Mouse (Mus musculus) hindbrain, embryonic 12.5 days (tissue): ENCODE data around the gene Spag17. TPM values are rescaled to one million over a fixed set of nuclear protein-coding genes. Genes with fewer than 3 reads are reported as not detected.

Experiments used
- ATAC-seq: fragments of 200-750 bp; cut with Nextera tagmentation; 2 replicates; pipeline ENCODE4 v1.8.0; 2017; ENCODE audit warnings: moderate TSS enrichment; ENCODE audit not compliant: low FRiP score
- H3K27ac ChIP-seq: fragments of 300-500 bp; sonication (generic); 2 replicates; pipeline ENCODE4 v1.5.1; 2016; ENCODE audit warnings: mild to moderate bottlenecking
- H3K27me3 ChIP-seq: fragments of 300-500 bp; sonication (generic); 2 replicates; pipeline ENCODE4 v1.6.1; 2016; ENCODE audit warnings: mild to moderate bottlenecking
- H3K36me3 ChIP-seq: fragments of 300-500 bp; sonication (generic); 2 replicates; pipeline ENCODE4 v1.6.1; 2016; ENCODE audit warnings: mild to moderate bottlenecking
- H3K4me1 ChIP-seq: fragments of 300-500 bp; sonication (generic); 2 replicates; pipeline ENCODE4 v1.6.1; 2016
- H3K4me2 ChIP-seq: fragments of 300-500 bp; sonication (generic); replicated peaks from 2 replicates; pipeline ENCODE4 v1.6.1; 2016; ENCODE audit warnings: mild to moderate bottlenecking
- H3K4me3 ChIP-seq: fragments of 300-500 bp; sonication (generic); 2 replicates; pipeline ENCODE4 v1.5.1; 2016; ENCODE audit warnings: mild to moderate bottlenecking
- H3K9ac ChIP-seq: fragments of 300-500 bp; sonication (generic); 2 replicates; pipeline ENCODE4 v1.6.1; 2016; ENCODE audit warnings: mild to moderate bottlenecking, moderate library complexity
- H3K9me3 ChIP-seq: fragments of 300-500 bp; sonication (generic); replicated peaks from 2 replicates; pipeline ENCODE4 v1.6.1; 2016; ENCODE audit warnings: mild to moderate bottlenecking
- WGBS: fragments of 180-500 bp; shearing (Covaris S2); methylation state at CpG from one replicate; pipeline ENCODE4 v1.1.7; 2016; 5-methylcytosine and 5-hydroxymethylcytosine counted together
- polyA plus RNA-seq: library from polyadenylated mRNA; unstranded; fragments of >200 nt; fragmentation: Nextera tagmentation; extraction: Ambion mirVana; gene quantifications from 2 replicates; pipeline ENCODE4 v1.2.1, GENCODE M21; 2016

The Spag17 gene
- polyA plus RNA-seq, 1 experiment from 2014 or later: 0.58 TPM

DNA sequence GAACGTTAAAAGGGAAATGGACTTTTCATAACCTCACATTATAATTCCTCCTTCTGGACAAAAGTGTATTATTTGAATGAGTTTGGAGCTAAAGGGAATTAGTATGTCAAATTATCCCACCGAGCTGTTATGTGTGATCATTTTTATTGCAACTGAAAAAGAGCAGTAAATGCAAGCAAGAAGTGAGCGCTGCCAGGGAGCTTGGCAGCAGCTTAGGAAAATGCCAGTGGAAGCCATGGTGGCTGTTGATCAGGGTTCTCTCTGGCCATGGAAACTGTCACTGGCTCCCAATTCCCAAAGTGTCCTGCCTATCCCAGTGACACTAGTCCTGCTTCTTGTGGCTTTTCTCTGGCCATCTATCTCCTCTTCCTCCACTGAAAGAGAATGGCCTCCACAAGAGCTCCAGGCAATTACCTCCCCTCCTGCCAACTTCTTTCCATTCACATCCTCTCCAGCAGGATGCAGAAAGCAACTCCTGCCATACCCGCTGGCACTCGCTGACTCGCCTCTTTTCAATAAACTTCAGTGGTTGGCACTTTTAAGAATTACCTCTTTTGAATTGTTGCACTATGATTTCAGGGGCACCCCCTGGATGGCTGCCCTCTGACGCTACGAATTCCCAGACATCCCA lies 28.7 kb downstream of the Spag17 start:
- H3K4me3 ChIP-seq: no peak overlapping the region

DNA sequence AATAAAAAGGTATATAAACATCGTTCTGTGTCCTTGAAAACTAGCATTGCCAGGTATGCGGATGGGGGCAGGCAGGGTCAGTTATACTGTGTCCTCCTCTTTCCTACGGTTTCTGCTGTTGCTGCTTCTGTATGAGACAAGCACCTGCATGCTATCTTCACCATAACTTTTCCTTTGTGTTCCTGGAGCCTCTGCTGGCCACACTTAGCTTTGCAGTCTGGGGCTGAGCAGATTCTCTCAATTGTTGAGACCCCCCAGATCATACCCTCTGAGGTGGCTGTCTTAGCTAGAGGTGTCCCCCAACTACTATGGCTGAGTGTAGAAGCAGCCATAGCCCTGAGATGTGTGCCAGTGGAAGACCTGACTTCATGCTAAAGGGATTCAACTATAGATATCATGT lies 37.7 kb downstream of the Spag17 start:
- Histone ChIP-seq H3K27ac (no peak overlapping the region), H3K36me3 (no peaks in the 10 kb centered on the region), H3K27me3 (no peaks in the 10 kb centered on the region), H3K9ac (no peak overlapping the region), H3K4me3 (no peak overlapping the region), H3K9me3 (no peaks in the 10 kb centered on the region), H3K4me2 (no peak overlapping the region), H3K4me1 (no peaks in the 10 kb centered on the region)
- no peak for ATAC-seq
- 79% methylated on average over 3 of the region's 3 CpGs for WGBS

More for the DNA sequence above, 28.7 kb downstream of the Spag17 start:
- H3K27ac ChIP-seq: no peak overlapping the region
- no peaks in the 10 kb centered on the region for H3K9me3 ChIP-seq
- H3K9ac ChIP-seq: no peak overlapping the region
- H3K4me1 ChIP-seq: no peaks in the 10 kb centered on the region
- no peaks in the 10 kb centered on the region for H3K27me3 ChIP-seq
- H3K4me2 ChIP-seq: no peak overlapping the region
- ATAC-seq: no peak
- no peaks in the 10 kb centered on the region for H3K36me3 ChIP-seq
- WGBS: 86% methylated on average over 8 of the region's 8 CpGs

DNA sequence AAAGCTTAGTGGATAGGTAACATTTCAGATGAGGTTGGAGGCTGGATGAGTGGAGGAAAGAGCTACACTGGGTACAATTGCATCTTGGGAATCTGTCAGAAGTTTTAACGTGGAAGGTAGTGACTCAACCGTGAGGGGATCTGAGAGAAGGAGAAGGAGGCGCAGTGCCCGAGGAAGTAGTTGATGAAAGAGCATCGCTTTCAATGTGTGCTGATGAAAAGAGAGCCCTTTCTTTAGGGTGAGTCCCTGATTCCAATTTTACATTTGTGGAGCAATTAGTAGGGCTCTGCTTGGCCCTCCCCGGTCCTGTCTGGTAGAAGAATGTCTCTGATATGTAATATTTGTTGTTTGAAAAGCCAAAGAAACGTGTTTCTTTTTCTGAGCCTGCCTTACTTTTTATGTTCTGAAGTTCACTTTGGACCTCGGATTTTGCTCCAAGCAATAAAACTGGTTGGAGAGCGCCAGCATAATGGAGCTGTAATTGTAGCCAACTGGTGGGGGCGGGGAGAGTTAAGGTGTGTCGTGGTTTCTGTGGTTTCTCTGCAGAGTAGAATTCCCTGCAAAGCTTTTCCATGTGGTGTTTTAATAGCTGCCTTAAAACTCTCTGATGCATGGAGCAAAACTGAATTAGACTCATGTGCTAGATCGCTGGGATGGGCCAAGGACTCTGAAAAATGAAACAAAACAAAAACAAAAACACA lies 45.9 kb downstream of the Spag17 start:
- 83% methylated on average over 12 of the region's 12 CpGs for WGBS
- Histone ChIP-seq H3K4me2 (no peak overlapping the region), H3K9ac (no peak overlapping the region), H3K9me3 (no peaks in the 10 kb centered on the region), H3K27me3 (no peaks in the 10 kb centered on the region), H3K4me3 (no peak overlapping the region), H3K27ac (no peak overlapping the region), H3K36me3 (no peaks in the 10 kb centered on the region), H3K4me1 (no peaks in the 10 kb centered on the region)
- no peak for ATAC-seq

DNA sequence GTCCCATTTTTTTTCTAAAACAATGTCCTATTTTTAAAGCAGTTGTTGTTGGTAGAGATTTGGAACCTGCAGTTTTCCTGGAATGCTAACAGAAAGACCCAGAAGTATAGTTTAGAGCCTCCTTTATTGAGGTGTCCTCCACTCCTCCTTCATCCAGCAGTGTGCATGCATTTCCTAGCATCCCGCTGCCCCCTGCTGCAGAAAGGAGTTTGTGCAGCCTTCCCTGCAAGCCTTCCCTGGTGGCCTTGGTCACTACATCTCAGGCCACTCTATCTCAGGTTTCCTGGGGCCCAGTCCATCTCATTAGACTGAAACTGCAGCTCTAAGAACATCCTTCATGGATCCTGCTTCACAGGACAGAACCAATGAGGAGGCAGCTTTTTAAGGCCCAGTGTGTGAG lies 51.0 kb downstream of the Spag17 start:
- no peak overlapping the region for H3K4me3 ChIP-seq
- H3K27ac ChIP-seq: no peak overlapping the region
- no peaks in the 10 kb centered on the region for H3K4me1 ChIP-seq
- 37% methylated on average over 1 of the region's 1 CpGs for WGBS
- no peaks in the 10 kb centered on the region for H3K27me3 ChIP-seq
- H3K9ac ChIP-seq: no peak overlapping the region
- H3K4me2 ChIP-seq: no peak overlapping the region
- H3K9me3 ChIP-seq: no peaks in the 10 kb centered on the region
- ATAC-seq: no peak
- H3K36me3 ChIP-seq: no peaks in the 10 kb centered on the region

DNA sequence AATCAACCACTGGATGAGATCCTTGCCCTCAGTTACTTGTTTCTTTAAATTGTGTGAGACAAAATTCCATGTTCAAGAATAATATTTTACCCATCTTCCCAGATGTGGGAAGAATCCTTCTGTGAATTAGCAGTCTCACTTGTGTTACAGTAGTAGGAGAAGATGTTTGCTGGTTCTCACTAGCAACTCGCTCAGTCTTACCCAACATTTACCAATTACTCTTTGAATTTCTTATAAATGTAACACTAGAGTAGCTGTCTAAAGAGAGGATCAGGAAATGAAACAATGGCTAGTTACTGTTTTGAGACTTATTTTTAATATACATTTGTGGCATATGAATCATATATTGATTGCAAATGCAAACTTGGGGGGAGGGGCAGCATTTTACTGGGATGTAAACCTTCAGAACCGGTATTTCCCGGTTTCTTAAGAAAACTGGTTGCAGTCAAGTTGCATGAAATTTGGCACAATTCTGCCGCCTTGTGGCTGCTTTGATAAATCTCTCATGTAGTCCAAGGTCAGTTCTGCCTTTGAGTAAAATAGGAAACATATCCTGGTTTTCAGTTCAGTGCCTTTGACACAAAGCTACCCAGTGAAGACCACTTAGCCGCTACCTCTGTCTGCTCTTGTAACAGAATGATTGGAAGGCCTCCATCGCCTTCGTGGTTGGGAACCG lies 53.5 kb downstream of the Spag17 start:
- no peaks in the 10 kb centered on the region for H3K36me3 ChIP-seq
- no peaks in the 10 kb centered on the region for H3K27me3 ChIP-seq
- H3K4me1 ChIP-seq: no peaks in the 10 kb centered on the region
- H3K4me2 ChIP-seq: no peak overlapping the region
- H3K27ac ChIP-seq: no peak overlapping the region
- WGBS: 34% methylated on average over 8 of the region's 8 CpGs
- H3K9me3 ChIP-seq: no peaks in the 10 kb centered on the region
- no peak overlapping the region for H3K4me3 ChIP-seq
- no peak; the same call in 1 of the 2 replicates for ATAC-seq
- no peak overlapping the region for H3K9ac ChIP-seq

DNA sequence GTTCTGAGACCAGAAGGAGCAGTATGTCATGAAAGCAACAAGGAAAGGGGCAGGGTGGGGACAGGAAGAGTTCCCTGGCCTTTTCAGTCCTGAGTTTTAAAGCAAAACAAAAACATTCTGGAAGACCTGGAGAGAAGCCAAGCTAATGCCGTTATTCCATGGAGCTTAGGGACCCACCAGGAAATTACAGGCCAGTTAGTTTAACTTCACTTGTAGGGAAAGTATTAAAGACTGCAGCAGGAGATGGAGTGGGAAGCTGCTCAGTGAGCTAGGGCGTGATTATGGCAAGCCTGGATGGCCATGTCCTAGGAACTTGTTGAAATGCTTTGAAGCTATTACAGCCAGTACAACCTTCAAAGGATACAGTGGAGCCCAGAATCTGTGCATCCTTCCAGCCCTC lies 60.0 kb downstream of the Spag17 start:
- H3K4me2 ChIP-seq: no peak overlapping the region
- ATAC-seq: no peak
- no peak overlapping the region for H3K9ac ChIP-seq
- no peaks in the 10 kb centered on the region for H3K27me3 ChIP-seq
- H3K4me1 ChIP-seq: no peaks in the 10 kb centered on the region
- WGBS: 70% methylated on average over 2 of the region's 2 CpGs
- no peaks in the 10 kb centered on the region for H3K9me3 ChIP-seq
- no peaks in the 10 kb centered on the region for H3K36me3 ChIP-seq
- no peak overlapping the region for H3K27ac ChIP-seq
- H3K4me3 ChIP-seq: no peak overlapping the region

DNA sequence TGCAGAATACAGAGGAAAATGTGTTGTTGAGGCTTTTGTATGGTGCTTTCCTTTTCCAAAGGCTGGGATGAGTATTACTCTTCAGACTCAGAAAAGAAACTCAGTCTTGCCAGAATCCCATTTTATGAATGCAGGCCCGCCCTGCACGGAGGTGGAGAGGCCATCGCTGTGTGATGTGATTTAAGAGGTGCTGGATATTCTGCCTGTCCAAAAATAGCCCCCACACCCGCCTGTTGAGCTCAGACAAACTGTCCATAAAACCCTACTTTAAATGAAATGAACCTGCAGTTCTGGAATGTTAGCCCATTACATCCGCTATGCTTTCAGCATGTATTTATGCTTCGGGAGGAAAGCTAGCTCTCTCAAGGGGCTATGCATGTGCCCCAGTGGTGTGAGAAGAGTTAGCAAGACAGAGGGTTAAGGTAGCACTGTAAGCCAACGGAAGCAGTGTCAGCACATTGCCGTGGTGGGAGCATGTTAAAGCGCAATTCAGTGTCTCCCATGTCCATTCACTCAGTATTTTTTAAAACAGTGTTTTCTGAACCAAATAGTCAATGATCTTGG lies 68.9 kb downstream of the Spag17 start:
- no peak for ATAC-seq
- H3K9me3 ChIP-seq: no peaks in the 10 kb centered on the region

DNA sequence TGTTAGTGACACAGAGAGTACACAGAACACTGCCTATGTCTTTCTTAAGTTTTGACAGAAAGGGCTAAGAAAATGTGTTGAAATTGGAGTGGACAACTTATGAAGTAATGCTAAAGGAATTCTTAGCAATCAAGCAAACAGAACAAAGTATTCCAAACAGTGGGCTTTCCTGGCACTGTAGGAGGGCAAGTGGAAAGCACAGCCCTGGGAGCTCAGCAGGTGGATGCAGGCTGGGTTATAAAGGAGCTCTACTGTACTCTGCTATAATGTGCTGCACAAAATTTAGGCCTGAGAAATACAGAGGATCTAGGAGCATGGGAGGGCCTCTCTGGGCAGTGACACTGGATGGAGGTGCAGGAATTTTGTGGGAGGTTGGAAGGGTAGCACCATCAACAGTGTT lies 71.3 kb downstream of the Spag17 start:
- H3K4me2 ChIP-seq: no peak overlapping the region
- H3K4me1 ChIP-seq: no peaks in the 10 kb centered on the region
- no peak overlapping the region for H3K27ac ChIP-seq
- H3K4me3 ChIP-seq: no peak overlapping the region
- ATAC-seq: no peak
- H3K27me3 ChIP-seq: no peaks in the 10 kb centered on the region
- no peaks in the 10 kb centered on the region for H3K36me3 ChIP-seq
- H3K9me3 ChIP-seq: no peaks in the 10 kb centered on the region
- H3K9ac ChIP-seq: no peak overlapping the region

More for the DNA sequence above, 68.9 kb downstream of the Spag17 start:
- H3K4me1 ChIP-seq: no peaks in the 10 kb centered on the region
- no peak overlapping the region for H3K27ac ChIP-seq
- no peak overlapping the region for H3K9ac ChIP-seq
- no peak overlapping the region for H3K4me2 ChIP-seq
- no peaks in the 10 kb centered on the region for H3K27me3 ChIP-seq
- WGBS: 85% methylated on average over 9 of the region's 9 CpGs
- no peaks in the 10 kb centered on the region for H3K36me3 ChIP-seq
- no peak overlapping the region for H3K4me3 ChIP-seq

DNA sequence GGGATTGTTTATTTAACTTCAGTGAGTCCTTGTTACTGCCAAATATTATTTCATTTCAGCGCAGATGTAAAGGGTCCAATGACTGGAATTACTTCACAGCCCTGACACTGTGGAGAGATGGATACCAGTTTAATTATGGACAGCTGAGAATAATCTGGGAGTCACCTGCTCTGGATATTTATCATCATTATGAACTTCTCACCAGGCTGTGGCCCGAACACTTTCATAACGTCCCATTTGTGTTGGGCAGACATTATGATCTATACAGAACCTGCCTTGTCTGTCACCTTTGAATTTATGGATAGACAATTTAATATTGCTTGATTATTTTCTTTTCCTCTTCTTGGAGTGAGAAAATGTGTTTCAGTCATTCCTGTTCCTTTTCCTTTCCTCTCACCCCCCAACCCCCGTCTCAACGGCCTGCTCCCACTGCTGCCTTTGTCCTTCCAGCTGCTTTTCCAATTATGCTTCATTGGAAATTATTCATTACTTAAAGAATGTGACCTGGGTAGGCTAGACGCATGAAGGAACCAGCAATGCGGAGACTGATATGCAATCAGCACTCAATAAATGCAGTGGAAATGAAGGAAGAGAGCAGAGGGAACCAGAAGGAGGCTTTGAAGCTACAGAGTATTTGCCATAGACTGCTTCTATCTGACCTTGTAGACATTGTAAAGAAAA lies 74.7 kb downstream of the Spag17 start:
- ATAC-seq: no peak
- H3K9ac ChIP-seq: no peak overlapping the region
- no peak overlapping the region for H3K4me3 ChIP-seq
- H3K27me3 ChIP-seq: no peaks in the 10 kb centered on the region
- no peaks in the 10 kb centered on the region for H3K9me3 ChIP-seq
- 63% methylated on average over 7 of the region's 7 CpGs for WGBS
- H3K4me1 ChIP-seq: no peaks in the 10 kb centered on the region
- no peak overlapping the region for H3K4me2 ChIP-seq
- H3K27ac ChIP-seq: no peak overlapping the region
- no peaks in the 10 kb centered on the region for H3K36me3 ChIP-seq

DNA sequence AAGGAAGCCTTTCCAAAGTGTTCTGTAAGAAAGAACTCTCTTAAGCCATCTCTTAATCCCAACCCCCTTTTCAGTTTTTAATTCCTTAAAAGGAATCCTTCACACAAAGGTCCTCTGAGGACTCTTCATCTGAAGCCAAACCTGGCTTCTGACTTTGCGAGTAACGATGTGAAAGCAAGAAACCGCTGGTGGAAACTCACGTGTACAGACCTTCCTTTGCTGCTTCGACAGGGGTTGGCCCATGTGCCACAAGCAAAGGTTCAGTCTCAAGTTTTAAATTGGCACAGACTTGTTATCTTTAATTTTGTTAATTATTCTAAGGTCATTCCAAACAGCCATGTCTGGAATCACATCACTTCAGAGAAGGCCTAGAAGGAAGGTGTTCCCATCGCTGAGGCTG lies 79.1 kb downstream of the Spag17 start:
- H3K9ac ChIP-seq: no peak overlapping the region
- H3K9me3 ChIP-seq: no peaks in the 10 kb centered on the region
- no peaks in the 10 kb centered on the region for H3K36me3 ChIP-seq
- no peak overlapping the region for H3K4me2 ChIP-seq
- H3K27me3 ChIP-seq: no peaks in the 10 kb centered on the region
- WGBS: 92% methylated on average over 6 of the region's 6 CpGs
- no peak overlapping the region for H3K27ac ChIP-seq
- H3K4me1 ChIP-seq: no peaks in the 10 kb centered on the region
- ATAC-seq: no peak
- no peak overlapping the region for H3K4me3 ChIP-seq

DNA sequence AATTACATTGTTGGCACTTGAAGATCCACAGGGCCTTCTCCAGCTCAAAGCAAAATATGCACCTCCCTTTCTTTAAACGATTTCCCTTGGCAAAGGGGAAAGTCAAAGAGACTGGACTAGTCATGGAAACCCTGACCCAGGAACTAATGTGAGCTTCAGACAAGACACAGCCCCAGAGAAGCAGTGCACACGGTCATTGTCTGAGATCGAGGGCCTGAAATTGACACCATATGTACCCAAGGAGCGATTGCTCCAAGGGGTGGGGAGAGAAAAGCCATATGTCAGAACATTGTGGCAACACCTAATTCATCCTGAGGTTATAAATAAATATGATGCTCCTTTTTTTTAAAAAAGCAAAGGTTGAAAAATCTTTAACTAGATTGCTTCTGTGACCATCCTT lies 80.7 kb downstream of the Spag17 start:
- Histone ChIP-seq H3K27me3 (no peaks in the 10 kb centered on the region), H3K9me3 (no peaks in the 10 kb centered on the region), H3K9ac (no peak overlapping the region), H3K27ac (no peak overlapping the region), H3K4me1 (no peaks in the 10 kb centered on the region), H3K36me3 (no peaks in the 10 kb centered on the region), H3K4me2 (no peak overlapping the region), H3K4me3 (no peak overlapping the region)
- ATAC-seq: no peak
- WGBS: 51% methylated on average over 4 of the region's 4 CpGs

DNA sequence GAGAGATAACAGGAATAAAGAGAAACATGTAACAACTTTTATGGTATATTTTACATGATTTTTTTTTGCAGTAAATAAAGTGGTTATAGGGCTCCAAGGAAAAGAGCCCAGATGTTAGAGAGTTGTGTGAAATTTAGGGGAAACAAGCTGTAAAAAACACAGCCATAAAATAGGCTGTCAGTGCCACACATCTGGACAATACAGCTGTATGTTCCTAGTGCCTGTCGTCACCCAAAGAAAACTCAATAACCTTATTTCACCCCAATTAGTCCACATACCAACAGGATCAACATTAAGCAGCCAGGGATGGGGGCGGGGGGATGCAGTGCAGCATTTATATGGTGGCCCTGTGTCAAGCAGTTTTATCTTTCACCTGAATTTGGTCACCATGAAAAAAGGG lies 81.1 kb downstream of the Spag17 start:
- Histone ChIP-seq H3K27ac (no peak overlapping the region), H3K4me2 (no peak overlapping the region), H3K27me3 (no peaks in the 10 kb centered on the region), H3K36me3 (no peaks in the 10 kb centered on the region), H3K9ac (no peak overlapping the region), H3K4me3 (no peak overlapping the region), H3K4me1 (no peaks in the 10 kb centered on the region), H3K9me3 (no peaks in the 10 kb centered on the region)
- ATAC-seq: no peak
- WGBS: 58% methylated on average over 2 of the region's 2 CpGs
